Mouse (Mus musculus) thymus, postnatal 25 days (tissue): ENCODE data around the gene Enthd1.
A peak's percentile ranks its signal among the peaks of the same experiment; 100 is the strongest.

Experiments
- DNase-seq: peaks from one replicate; pipeline ENCODE4 v3.0.0; 2022

The Enthd1 gene

DNA sequence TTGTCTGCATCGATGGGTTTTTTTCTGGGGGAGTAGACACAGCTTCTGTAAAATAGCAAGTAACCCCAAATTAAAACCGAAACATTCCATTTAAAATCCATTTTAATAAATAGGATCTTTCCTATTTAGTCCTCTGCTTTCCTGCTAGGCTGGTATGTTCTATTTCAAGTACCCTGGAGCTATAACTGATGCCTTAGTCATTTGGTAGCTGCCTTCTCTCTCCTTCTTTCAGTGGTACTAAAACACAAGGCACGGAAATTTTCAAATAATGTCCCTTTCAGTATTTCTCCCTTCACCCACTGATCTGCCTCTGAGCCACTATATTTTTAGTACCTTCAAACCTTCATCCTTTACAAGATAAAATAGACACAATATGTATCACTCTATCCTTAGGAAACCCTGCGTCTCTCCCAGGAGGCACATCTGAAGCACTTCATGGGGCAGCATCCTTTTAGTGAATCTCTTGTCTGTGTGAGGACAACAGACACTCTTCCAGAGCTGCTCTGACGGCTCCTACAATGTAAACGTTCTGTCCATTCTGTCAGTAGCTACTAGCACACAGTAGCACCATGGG is 90.4 kb downstream of the Enthd1 start:
- DNase-seq: no peak

GRCm38 (mm10) chr15:80467876-80468275 is 97.1 kb downstream of the Enthd1 start:
- DNase-seq: no peak

DNA sequence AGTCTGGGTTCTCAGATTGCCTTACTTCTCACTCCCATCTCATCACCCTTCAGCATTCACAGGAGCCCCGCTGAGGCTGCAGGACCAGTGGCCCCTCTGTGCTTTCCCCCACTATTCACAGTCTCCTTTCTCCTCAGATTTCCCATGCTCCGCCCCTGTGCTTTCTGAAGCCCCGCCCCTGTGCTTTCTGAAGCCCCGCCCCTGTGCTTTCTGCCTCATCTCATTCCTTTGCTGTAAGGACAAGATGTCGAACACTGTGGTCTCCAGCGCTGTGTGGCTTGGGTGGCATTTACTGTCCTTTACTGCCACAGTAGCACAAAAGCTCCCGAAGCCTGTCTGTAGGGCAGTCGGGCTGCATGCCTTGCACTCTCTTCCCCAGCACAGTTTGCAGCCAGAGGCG is 102.8 kb downstream of the Enthd1 start:
- DNase-seq: peak; percentile 40

DNA sequence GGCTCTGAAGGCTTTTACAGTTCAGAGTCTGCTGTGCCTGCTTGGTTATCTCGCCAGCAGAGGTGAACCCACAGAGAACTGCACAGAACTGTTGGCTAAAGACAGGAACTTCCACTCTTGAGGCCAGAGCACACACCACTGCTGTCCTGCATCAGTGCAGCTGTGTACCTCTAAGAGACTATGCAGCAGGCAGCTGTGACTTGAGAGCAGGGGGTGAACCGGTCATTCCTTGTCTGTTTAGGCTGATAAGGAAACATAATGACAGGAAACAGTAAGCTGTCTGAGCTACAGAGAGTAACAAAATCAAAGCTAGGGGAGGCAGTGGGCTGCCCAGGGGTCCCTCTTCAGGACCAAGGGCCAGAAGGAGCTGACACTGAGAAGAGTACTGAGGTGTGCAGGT is 103.5 kb downstream of the Enthd1 start:
- DNase-seq: no peak

- no peak for DNase-seq
These were observed 104.9 kb downstream of the Enthd1 start for GRCm38 (mm10) chr15:80460011-80460410.

- DNase-seq: peak; percentile 20
These were observed 107.0 kb downstream of the Enthd1 start for GRCm38 (mm10) chr15:80457984-80458383.

- DNase-seq: no peak
These were observed 110.5 kb downstream of the Enthd1 start for GRCm38 (mm10) chr15:80454486-80454885.

DNA sequence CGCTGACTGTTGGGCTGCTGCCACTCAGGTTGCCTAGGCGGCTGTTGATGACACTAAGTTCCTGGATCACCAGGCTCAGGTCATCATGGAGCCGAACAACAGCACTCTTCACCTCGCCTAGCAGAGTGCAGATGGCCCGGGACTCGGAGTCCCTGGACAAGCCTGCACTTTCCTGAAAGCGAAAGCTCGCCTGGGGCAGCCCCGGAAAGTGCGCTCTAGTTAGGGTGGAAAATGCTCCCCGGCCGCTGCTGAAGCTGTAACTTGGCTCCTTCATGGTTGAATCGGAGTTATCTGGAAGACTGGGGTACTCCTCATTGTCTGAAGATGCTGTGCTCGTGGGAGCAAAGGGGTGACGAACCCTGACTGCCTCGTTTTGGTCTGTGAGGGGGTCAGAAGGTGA is 112.5 kb downstream of the Enthd1 start:
- DNase-seq: no peak

- DNase-seq: no peak
These were observed 118.8 kb downstream of the Enthd1 start for GRCm38 (mm10) chr15:80445956-80446687.

GRCm38 (mm10) chr15:80440195-80440594 is 124.8 kb downstream of the Enthd1 start:
- no peak for DNase-seq

DNA sequence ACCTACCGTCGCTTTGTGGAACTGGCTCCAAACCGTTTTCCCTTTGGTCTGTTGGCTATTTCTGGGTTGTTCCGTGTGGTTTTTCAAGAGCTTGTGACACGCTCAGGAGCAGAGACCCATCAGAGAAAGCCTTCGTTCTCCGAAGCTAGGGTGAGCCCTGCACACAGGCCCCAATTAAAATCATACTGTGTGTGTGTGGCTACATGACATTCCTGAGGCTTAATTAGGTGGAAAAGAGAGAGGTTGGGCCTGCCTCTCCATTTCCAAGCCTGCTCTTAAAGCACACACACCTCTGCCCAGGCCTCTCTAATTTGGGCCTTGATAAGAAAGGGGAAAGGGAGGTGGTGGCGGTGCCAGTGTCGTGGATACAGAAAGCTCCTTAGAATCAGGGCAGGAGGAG is 126.5 kb downstream of the Enthd1 start:
- no peak for DNase-seq

DNA sequence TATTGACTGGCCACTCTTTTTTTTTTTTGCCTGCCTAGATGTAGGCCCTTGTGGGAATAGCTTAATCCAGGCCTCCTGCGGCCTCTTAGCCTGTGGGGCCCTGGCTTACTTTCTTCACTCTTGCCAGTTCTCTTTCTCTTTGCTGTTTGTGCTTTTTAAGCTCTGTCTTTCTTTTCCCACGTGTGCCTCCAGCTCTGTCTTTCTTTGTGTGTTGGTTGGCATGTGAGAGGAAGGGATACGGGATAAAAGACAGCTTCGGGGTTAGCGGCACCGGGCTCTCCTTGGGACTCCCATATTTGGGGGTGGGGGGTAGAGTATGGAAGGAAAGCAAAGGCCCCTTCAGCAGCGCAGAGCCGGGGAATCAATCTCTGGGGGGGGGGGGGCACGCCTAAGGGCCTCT is 127.0 kb downstream of the Enthd1 start:
- DNase-seq: no peak

- DNase-seq: no peak
These were observed 128.0 kb downstream of the Enthd1 start for GRCm38 (mm10) chr15:80436961-80437360.

- no peak for DNase-seq
These were observed 134.6 kb downstream of the Enthd1 start for GRCm38 (mm10) chr15:80430324-80430723.

GRCm38 (mm10) chr15:80418146-80418545 is 146.8 kb downstream of the Enthd1 start:
- no peak for DNase-seq

GRCm38 (mm10) chr15:80417066-80417465 is 147.9 kb downstream of the Enthd1 start:
- no peak for DNase-seq

DNA sequence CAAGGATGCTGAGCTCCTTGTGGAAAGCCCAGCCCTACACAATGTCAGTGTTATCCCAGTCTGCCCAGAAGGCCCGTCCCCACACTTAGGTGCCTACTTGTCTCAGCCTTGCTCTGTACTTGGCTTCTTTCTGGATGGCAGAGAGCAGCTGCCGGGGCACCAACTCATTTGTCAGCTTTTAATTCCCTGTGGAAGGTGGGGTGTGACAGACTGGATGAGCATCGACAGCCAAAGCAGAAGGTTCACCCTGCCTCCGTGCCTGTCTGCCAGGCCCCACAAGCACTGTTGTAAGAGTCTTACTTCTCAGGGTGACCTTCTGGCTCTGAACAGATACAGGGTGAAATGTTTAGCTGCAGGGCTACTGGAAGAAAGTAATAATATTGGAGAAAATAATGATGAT is 149.8 kb downstream of the Enthd1 start:
- no peak for DNase-seq

- DNase-seq: no peak
These were observed 150.8 kb downstream of the Enthd1 start for GRCm38 (mm10) chr15:80413988-80414721.

- DNase-seq: no peak
These were observed 151.9 kb downstream of the Enthd1 start for GRCm38 (mm10) chr15:80413070-80413469.

GRCm38 (mm10) chr15:80410661-80411060 is 154.3 kb downstream of the Enthd1 start:
- DNase-seq: no peak

DNA sequence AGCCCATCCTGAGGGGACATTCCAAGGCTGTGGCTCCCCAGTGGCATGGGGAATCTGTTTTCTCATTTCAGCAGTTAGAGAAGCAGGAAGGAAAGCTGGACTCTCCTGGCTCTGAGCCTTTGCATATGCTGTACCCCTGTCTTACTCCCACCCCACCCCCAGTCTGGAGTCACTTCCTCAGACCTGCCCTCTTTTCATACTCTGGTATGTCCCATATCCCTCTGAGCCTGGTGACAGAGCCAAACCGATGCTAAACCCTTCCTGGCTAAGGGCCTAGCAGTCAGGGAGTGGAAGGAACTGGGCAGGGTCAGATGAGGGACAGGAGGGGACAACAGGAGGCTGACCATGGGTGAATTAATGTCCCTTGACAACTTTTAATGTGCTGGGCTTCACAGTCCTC is 157.1 kb downstream of the Enthd1 start:
- no peak for DNase-seq
